Mouse (Mus musculus): ENCODE results near the gene Ubtd1. TPM values are rescaled to one million over a fixed set of nuclear protein-coding genes. Genes with fewer than 3 reads are reported as not detected.

The Ubtd1 gene
- polyA plus RNA-seq, 1 experiment from 2014 or later, result 17.1 TPM

DNA sequence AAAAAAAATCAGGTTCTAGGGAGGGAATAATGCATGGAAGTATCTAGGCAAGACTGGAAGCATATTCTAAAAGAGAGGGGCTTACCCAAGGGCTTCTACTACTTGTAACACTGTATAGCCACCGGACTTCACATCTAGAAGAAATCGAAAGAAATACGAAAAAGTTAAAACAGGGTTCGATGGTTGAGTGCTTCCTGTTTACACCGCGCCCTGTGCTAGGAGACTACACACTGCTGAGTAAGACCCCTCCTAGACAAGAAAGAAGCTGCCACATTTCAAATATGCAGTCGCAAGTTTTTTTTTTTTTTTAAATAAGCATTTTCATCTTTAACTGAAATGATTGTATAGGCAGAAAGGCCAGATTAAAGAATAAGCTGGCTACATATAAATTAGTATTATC lies 11.9 kb upstream of the Ubtd1 start:
- no peaks in the 10 kb centered on the region for H3K4me1 ChIP-seq (ENCODE audit: control insufficient read depth, insufficient read depth, low read length)
- no peak overlapping the region for H3K27ac ChIP-seq (ENCODE audit: low read length)
- H3K27me3 ChIP-seq (ENCODE audit: control insufficient read depth, insufficient read depth, low read length), result no peaks in the 10 kb centered on the region
- no peak overlapping the region for H3K4me3 ChIP-seq (ENCODE audit: low read length)
- H3K9me3 ChIP-seq (replicated peaks; ENCODE audit: control insufficient read depth, low read length), result no peaks in the 10 kb centered on the region
- no peak overlapping the region for H3K9ac ChIP-seq (ENCODE audit: low read length)
- WGBS, result 90% methylated on average over 7 of the region's 7 CpGs
- no peak for ATAC-seq (replicated peaks; ENCODE audit: extremely low read depth, insufficient read depth, low FRiP score)
- no peak overlapping the region for H3K4me2 ChIP-seq (ENCODE audit: low read depth, low read length)
- peaks cover 31% of the 10 kb centered on the region for H3K36me3 ChIP-seq (ENCODE audit: control insufficient read depth, insufficient read depth)

DNA sequence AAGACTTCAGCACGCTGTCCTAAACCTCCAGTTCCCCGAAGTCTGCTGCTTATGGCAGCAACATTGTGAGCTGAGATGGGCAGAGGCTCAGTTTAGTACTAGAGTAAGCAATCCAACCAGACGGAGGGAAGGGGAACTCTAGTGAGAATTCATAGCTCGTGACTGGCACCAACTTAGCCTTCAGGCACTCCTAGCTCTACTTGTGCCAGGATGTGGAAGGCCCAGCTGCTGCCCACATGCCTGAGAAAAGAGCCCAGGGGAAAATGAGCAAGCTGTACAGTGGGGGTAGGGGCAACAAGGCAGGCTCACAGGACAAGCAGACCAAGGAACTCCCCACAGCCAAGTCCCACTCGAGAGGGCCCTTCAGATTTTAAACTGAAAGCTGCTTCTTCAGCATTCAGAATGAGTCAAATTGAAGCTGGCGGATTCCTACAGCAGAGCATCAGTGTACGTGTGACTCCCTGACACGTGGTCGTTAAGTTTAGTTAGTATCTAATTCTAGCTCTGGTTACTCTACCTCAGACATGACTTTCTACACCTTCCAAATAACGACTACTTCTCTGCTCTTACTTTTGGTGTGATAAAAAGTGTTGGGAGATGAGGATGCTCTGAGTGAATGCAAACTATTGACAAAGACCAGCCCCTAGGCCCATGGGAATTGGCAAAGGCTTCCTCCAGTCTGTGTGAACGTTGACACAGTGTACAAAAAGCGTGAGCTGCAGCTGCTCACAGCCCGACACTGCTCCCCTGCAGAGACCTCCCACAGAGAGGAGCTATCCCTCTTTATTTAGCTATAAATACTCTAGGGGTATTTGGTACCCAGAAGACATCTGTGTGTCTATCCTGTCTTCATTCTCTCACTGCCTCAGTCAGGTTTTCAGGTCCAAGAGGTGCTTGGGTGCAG lies 7.4 kb upstream of the Ubtd1 start:
- no peak overlapping the region for H3K27ac ChIP-seq (ENCODE audit: low read length)
- no peak for ATAC-seq (replicated peaks; ENCODE audit: extremely low read depth, insufficient read depth, low FRiP score)
- no peak overlapping the region for H3K4me3 ChIP-seq (ENCODE audit: low read length)
- H3K4me1 ChIP-seq (ENCODE audit: control insufficient read depth, insufficient read depth, low read length), result peaks cover 4% of the 10 kb centered on the region; the same call in 1 of the 2 replicates
- H3K27me3 ChIP-seq (ENCODE audit: control insufficient read depth, insufficient read depth, low read length), result no peaks in the 10 kb centered on the region
- H3K36me3 ChIP-seq (ENCODE audit: control insufficient read depth, insufficient read depth), result peaks cover 4% of the 10 kb centered on the region
- H3K9ac ChIP-seq (ENCODE audit: low read length), result no peak overlapping the region
- H3K4me2 ChIP-seq (ENCODE audit: low read depth, low read length), result no peak overlapping the region
- WGBS, result 66% methylated on average over 13 of the region's 13 CpGs
- H3K9me3 ChIP-seq (replicated peaks; ENCODE audit: control insufficient read depth, low read length), result no peaks in the 10 kb centered on the region

DNA sequence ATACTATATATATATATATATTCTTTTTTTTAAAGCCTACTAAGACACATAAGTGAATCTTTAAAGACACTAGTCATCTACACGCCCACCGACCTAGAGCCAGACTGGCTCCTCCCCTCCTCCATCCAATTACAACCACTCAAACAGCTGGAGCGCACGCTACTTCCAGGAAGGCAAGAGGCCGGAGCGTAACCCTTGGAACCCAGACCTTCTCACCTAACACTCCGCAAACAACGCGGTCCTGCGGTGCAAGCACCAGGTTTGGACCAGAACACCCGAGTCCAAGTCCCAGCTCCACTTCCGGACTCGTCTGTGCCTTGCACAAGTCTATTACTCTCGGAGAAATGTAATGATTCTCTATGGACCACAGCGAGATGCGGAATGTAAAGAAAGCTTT lies 1.1 kb upstream of the Ubtd1 start:
- H3K4me2 ChIP-seq (ENCODE audit: low read depth, low read length), result peak overlapping the region; percentile 81
- peak overlapping the region; percentile 74 for H3K4me3 ChIP-seq (ENCODE audit: low read length)
- no peaks in the 10 kb centered on the region for H3K27me3 ChIP-seq (ENCODE audit: control insufficient read depth, insufficient read depth, low read length)
- H3K36me3 ChIP-seq (ENCODE audit: control insufficient read depth, insufficient read depth), result no peaks in the 10 kb centered on the region
- peak overlapping the region; percentile 71 for H3K9ac ChIP-seq (ENCODE audit: low read length)
- H3K27ac ChIP-seq (ENCODE audit: low read length), result peak overlapping the region; percentile 83
- H3K9me3 ChIP-seq (replicated peaks; ENCODE audit: control insufficient read depth, low read length), result no peaks in the 10 kb centered on the region
- no peak for ATAC-seq (replicated peaks; ENCODE audit: extremely low read depth, insufficient read depth, low FRiP score)
- WGBS, result under 1% methylated on average over 16 of the region's 16 CpGs
- H3K4me1 ChIP-seq (ENCODE audit: control insufficient read depth, insufficient read depth, low read length), result peaks cover 21% of the 10 kb centered on the region

DNA sequence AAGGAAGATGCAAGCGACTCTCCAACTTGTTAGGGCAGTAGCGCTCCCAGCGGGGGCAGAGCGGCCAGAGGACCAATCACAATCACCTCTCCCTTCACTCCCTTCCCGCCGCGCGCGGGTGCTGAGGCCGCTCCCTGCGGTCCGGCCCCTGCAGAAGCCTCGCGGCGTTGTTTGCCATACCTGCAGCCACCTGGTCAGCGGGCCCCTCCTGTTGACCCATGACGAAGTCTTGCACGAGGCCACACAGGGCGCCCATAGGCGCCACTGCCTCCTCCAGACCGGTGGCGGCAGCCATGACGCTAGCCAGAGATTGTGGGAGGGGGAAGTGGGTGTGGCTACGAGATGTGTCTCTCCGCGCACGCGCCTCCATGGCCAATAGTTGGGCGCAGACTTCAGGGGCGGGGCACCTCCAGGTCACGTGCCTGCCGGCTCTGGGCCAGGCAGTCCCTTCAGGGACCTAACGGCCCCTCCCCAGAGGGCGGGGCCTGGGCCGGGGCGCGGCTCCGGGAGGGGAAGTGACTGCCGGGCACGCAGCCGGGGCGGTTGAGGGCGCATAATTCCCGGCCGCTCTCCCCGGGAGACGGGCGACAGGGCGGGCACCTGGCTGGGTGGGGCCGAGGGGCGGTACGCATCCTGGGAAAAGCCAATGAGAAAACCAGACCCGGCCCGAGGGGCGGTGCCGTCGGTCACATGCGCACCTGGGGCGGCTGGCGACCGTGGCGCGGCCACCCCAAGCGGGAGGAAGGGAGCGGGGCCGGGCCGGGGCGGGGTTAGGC lies 556 bp upstream of the Ubtd1 start, which contains the start of gene Mms19:
Mms19 (minus strand) TSS at position 339 of the 776 bp plus-strand sequence.
- peak within 1 kb of the TSS; percentile 81 for H3K4me2 ChIP-seq (ENCODE audit: low read depth, low read length)
- peak; percentile 93 for ATAC-seq (replicated peaks; ENCODE audit: extremely low read depth, insufficient read depth, low FRiP score)
- H3K4me3 ChIP-seq (ENCODE audit: low read length), result peak within 1 kb of the TSS; percentile 74
- peaks cover 21% of the 10 kb centered on the region for H3K4me1 ChIP-seq (ENCODE audit: control insufficient read depth, insufficient read depth, low read length)
- WGBS, result under 1% methylated on average over 68 of the region's 68 CpGs
- peak within 1 kb of the TSS; percentile 94 for H3K9ac ChIP-seq (ENCODE audit: low read length)
- peak within 1 kb of the TSS; percentile 92 for H3K27ac ChIP-seq (ENCODE audit: low read length)
- H3K36me3 ChIP-seq (ENCODE audit: control insufficient read depth, insufficient read depth), result no peaks in the 10 kb centered on the region
- no peaks in the 10 kb centered on the region for H3K27me3 ChIP-seq (ENCODE audit: control insufficient read depth, insufficient read depth, low read length)
- H3K9me3 ChIP-seq (replicated peaks; ENCODE audit: control insufficient read depth, low read length), result no peaks in the 10 kb centered on the region

DNA sequence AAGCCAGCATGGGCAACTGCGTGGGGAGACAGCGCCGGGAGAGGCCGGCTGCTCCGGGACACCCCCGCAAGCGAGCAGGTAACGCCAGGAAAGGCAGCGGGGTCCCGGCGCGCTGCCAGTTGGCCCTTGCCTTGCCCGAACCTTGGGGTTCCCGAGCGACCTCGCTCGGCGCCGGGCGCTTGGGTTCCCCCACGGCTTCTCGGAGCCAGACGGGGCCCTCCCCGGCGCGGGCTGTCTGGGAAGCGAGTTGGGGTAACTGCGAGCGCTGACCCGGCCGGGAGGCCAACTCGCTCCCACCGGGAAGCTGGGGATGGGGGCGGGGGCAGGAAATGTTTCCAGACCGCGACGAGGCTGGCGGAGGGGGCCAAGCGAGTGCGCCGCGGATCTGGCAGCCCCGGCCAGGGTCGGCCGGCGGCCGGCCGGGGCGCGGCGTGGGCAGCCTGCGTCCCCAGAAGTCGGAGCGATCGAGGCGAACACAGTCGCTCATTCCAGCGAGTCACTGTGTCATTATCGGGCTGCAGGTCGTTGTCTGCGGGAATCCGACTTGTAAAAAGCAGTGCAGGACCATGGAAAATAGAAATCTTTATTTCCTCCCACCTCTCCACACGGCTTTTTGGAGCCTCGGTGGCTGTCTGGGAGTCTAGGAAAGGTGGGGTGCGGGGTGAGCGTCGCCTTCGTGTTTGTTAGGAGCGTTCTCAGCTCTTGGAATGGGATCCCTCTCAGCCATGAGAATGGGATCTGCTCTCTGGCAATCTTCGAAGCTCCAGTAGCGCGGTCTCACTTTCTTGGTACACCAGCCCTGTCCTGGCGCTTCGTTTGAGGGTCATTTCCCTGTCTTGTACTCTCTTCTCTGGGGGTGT lies 598 bp downstream of the Ubtd1 start:
- ATAC-seq (replicated peaks; ENCODE audit: extremely low read depth, insufficient read depth, low FRiP score), result no peak
- H3K4me2 ChIP-seq (ENCODE audit: low read depth, low read length), result peak overlapping the region; percentile 78
- peak overlapping the region; percentile 92 for H3K27ac ChIP-seq (ENCODE audit: low read length)
- H3K4me3 ChIP-seq (ENCODE audit: low read length), result peak overlapping the region; percentile 74
- H3K4me1 ChIP-seq (ENCODE audit: control insufficient read depth, insufficient read depth, low read length), result peaks cover 21% of the 10 kb centered on the region
- no peaks in the 10 kb centered on the region for H3K27me3 ChIP-seq (ENCODE audit: control insufficient read depth, insufficient read depth, low read length)
- H3K36me3 ChIP-seq (ENCODE audit: control insufficient read depth, insufficient read depth), result no peaks in the 10 kb centered on the region
- peak overlapping the region; percentile 94 for H3K9ac ChIP-seq (ENCODE audit: low read length)
- under 1% methylated on average over 74 of the region's 74 CpGs for WGBS
- H3K9me3 ChIP-seq (replicated peaks; ENCODE audit: control insufficient read depth, low read length), result no peaks in the 10 kb centered on the region

DNA sequence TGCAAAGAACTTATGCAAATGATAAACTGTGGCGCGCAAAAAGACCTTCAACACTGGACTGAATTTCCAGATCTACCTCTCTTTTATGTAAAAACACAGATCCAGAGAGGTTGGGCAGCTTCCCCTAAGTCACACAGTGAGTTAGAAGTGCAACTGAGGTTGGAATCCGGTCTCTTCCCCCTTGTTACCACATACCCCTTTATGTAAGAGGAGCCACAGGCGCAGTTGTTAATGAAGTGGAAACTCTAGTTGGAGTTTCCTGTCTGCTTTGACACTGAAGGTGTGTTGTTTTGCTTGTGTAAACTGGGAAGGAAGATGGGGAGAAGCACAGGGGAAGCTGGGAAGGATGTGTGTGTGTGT lies 1.2 kb downstream of the Ubtd1 start:
- 10% methylated on average over 4 of the region's 4 CpGs for whole genome bisulfite sequencing
- Histone ChIP-seq H3K4me2 (ENCODE audit: low read depth, low read length) (peak overlapping the region; percentile 78), H3K4me1 (ENCODE audit: control insufficient read depth, insufficient read depth, low read length) (peaks cover 20% of the 10 kb centered on the region), H3K4me3 (ENCODE audit: low read length) (peak overlapping the region; percentile 74), H3K27ac (ENCODE audit: low read length) (peak overlapping the region; percentile 92), H3K9me3 (replicated peaks; ENCODE audit: control insufficient read depth, low read length) (no peaks in the 10 kb centered on the region), H3K27me3 (ENCODE audit: control insufficient read depth, insufficient read depth, low read length) (no peaks in the 10 kb centered on the region), H3K9ac (ENCODE audit: low read length) (peak overlapping the region; percentile 94), H3K36me3 (ENCODE audit: control insufficient read depth, insufficient read depth) (no peaks in the 10 kb centered on the region)
- ATAC-seq (replicated peaks; ENCODE audit: extremely low read depth, insufficient read depth, low FRiP score), result no peak

DNA sequence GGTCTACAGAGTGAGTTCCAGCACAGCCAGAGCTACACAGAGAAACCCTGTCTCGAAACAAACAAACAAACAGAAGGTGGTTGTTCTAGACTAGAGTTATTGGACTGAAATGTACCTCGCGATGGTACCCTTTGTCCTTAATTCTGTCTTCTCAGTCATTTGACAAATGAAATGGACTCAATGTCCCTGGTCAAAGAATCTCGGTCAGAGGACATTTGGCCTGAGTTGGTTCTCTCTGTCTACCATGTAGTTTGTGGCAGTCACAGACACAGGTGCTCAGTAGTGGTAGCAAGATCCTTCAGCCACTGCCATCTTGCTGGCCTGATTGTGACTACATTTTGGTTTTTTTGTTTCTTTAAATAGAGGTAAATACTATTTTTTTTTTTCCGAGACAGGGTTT lies 4.4 kb downstream of the Ubtd1 start:
- Histone ChIP-seq H3K9ac (ENCODE audit: low read length) (no peak overlapping the region), H3K4me2 (ENCODE audit: low read depth, low read length) (no peak overlapping the region), H3K9me3 (replicated peaks; ENCODE audit: control insufficient read depth, low read length) (no peaks in the 10 kb centered on the region), H3K36me3 (ENCODE audit: control insufficient read depth, insufficient read depth) (no peaks in the 10 kb centered on the region), H3K4me3 (ENCODE audit: low read length) (no peak overlapping the region), H3K27me3 (ENCODE audit: control insufficient read depth, insufficient read depth, low read length) (no peaks in the 10 kb centered on the region), H3K27ac (ENCODE audit: low read length) (no peak overlapping the region), H3K4me1 (ENCODE audit: control insufficient read depth, insufficient read depth, low read length) (peaks cover 9% of the 10 kb centered on the region)
- ATAC-seq (replicated peaks; ENCODE audit: extremely low read depth, insufficient read depth, low FRiP score), result no peak
- WGBS, result 90% methylated on average over 5 of the region's 5 CpGs

DNA sequence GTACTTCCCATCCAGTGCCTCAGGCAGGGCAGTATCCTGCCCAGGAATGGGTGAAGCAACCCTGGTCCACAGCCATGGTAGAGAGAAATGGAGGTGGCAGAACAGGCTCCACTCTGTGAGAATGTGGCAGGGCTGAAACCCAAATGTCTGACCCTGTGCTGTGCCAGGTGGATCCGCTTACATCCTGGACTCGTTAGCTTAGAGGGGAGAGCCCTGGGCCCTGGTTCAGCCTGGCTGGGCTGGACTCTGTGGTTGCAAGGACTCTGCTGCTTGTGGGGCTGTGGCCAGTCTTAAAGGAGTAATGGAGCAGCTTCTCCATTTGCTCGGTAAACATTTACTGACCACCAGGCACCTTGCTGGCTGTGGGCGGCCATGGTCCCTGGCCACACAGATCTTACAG lies 5.6 kb downstream of the Ubtd1 start:
- no peak for ATAC-seq (replicated peaks; ENCODE audit: extremely low read depth, insufficient read depth, low FRiP score)
- H3K36me3 ChIP-seq (ENCODE audit: control insufficient read depth, insufficient read depth), result no peaks in the 10 kb centered on the region
- no peaks in the 10 kb centered on the region for H3K9me3 ChIP-seq (replicated peaks; ENCODE audit: control insufficient read depth, low read length)
- no peak overlapping the region for H3K9ac ChIP-seq (ENCODE audit: low read length)
- H3K27ac ChIP-seq (ENCODE audit: low read length), result no peak overlapping the region
- H3K4me2 ChIP-seq (ENCODE audit: low read depth, low read length), result no peak overlapping the region
- no peaks in the 10 kb centered on the region for H3K27me3 ChIP-seq (ENCODE audit: control insufficient read depth, insufficient read depth, low read length)
- 84% methylated on average over 4 of the region's 4 CpGs for WGBS
- no peak overlapping the region for H3K4me3 ChIP-seq (ENCODE audit: low read length)
- peaks cover 16% of the 10 kb centered on the region for H3K4me1 ChIP-seq (ENCODE audit: control insufficient read depth, insufficient read depth, low read length)

Measured in heart, embryonic 16.5 days (tissue).